Mouse (Mus musculus): ENCODE measurements around the gene Gm29106. TPM values are rescaled to one million over a fixed set of nuclear protein-coding genes. Genes with fewer than 3 reads are reported as not detected.

Gene Gm29106
- polyA plus RNA-seq (2012; rRNA removed): not detected in 2 replicates

GRCm38 (mm10) chr1:118176242-118176641, at the start of gene Gm29106:
TSS of gene Gm29106 (plus strand) at chr1:118176542.

Other genes starting within 250 kb of the Gm29106 start
- not detected in 2 replicates for gene Gm28168, start 248.5 kb upstream of the Gm29106 start, polyA plus RNA-seq (2012; rRNA removed)
- gene Gm7145, start 210.6 kb upstream of the Gm29106 start, polyA plus RNA-seq (2012; rRNA removed): not detected in 2 replicates
- gene Tsn, start 135.2 kb downstream of the Gm29106 start, polyA plus RNA-seq (2012; rRNA removed): 26.9 and 31.4 TPM in 2 replicates
- 1.7 and 3.4 TPM in 2 replicates for gene Nifk, start 145.3 kb downstream of the Gm29106 start, polyA plus RNA-seq (2012; rRNA removed)
- 11.4 and 11.6 TPM in 2 replicates for gene Clasp1, start 212.5 kb downstream of the Gm29106 start, polyA plus RNA-seq (2012; rRNA removed)